In the genomic region with DNA sequence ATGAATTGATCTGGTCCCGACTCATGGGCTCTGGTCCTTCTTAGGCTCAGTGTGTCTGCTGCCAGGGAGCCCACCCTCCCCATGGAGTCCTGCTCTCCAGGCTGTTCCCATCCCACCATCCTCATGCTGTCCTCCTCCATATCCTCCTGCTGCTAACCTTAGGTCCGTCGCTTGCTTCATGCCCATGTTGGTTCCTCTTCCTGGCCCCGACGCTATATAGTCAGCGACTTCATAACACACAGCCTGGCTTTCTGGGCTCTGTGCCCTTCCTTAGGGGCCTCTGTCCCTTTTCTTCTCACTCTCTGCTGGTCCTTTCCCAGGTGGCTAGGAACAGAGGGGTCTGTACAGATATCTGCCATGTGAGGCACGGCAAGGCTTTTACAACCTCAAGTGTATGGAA, we compare ENCODE assay signal across 22 mouse cellular contexts.
DNase-seq lines count a peak whose midpoint lies in the region; ATAC-seq and TF ChIP-seq lines count a peak whose summit lies in the region.
"Had no signal": no experiment of that assay in that cellular context is flagged by ENCODE, and none has a peak within 500 bp of the region (broad histone marks: within the 10 kb centered on the region; RNA-seq: fewer than 3 reads in every experiment).

No protein-coding gene starts in this region.

- no peaks in the 10 kb centered on the region for H3K36me3 ChIP-seq in forebrain, embryonic 15.5 days
- no peaks in the 10 kb centered on the region for H3K36me3 ChIP-seq in forebrain, postnatal 0 days (ENCODE audit: insufficient read depth)
- H3K36me3 ChIP-seq in hindbrain, embryonic 13.5 days = no peaks in the 10 kb centered on the region
- no peaks in the 10 kb centered on the region for H3K36me3 ChIP-seq in hindbrain, embryonic 11.5 days (ENCODE audit: control insufficient read depth, insufficient read depth, low read length)
- no peaks in the 10 kb centered on the region for H3K36me3 ChIP-seq in neural tube, embryonic 14.5 days (ENCODE audit: control insufficient read depth, insufficient read depth, low read length)
- H3K36me3 ChIP-seq: embryonic facial prominence, embryonic 15.5 days; midbrain, embryonic 12.5 days had no signal

- H3K27ac ChIP-seq in forebrain, embryonic 15.5 days (replicated peaks) = 0 out of 2 replicates have a peak overlapping the region, but pooled peaks have one; percentile 19
- H3K27ac ChIP-seq in forebrain, postnatal 0 days (ENCODE audit: low read depth, low read length) = no peak overlapping the region
- H3K27ac ChIP-seq in hindbrain, embryonic 13.5 days = peak overlapping the region; percentile 77; the same call in 1 of the 2 replicates
- H3K27ac ChIP-seq in hindbrain, embryonic 11.5 days (ENCODE audit: low read depth, low read length) = no peak overlapping the region
- H3K27ac ChIP-seq in neural tube, embryonic 14.5 days (ENCODE audit: low read depth, low read length) = peak overlapping the region; percentile 10; the same call in 1 of the 2 replicates
- H3K27ac ChIP-seq: embryonic facial prominence, embryonic 15.5 days; kidney, postnatal 0 days; macrophage; midbrain, embryonic 12.5 days had no signal

- no peak overlapping the region for H3K4me2 ChIP-seq in forebrain, embryonic 15.5 days (replicated peaks)
- H3K4me2 ChIP-seq in forebrain, postnatal 0 days (ENCODE audit: low read depth) = no peak overlapping the region
- H3K4me2 ChIP-seq in hindbrain, embryonic 13.5 days = no peak overlapping the region
- no peak overlapping the region for H3K4me2 ChIP-seq in hindbrain, embryonic 11.5 days (replicated peaks; ENCODE audit: low read depth, low read length)
- no peak overlapping the region; the same call in 1 of the 2 replicates for H3K4me2 ChIP-seq in neural tube, embryonic 14.5 days (ENCODE audit: low read depth, low read length)
- H3K4me2 ChIP-seq: embryonic facial prominence, embryonic 15.5 days; hindbrain, embryonic 14.5 days; liver, embryonic 11.5 days; midbrain, embryonic 12.5 days had no signal

- H3K4me1 ChIP-seq in forebrain, embryonic 15.5 days = peaks cover 31% of the 10 kb centered on the region
- H3K4me1 ChIP-seq in forebrain, postnatal 0 days (ENCODE audit: insufficient read depth) = peaks cover 22% of the 10 kb centered on the region
- H3K4me1 ChIP-seq in hindbrain, embryonic 13.5 days (replicated peaks) = peaks cover 52% of the 10 kb centered on the region
- no peaks in the 10 kb centered on the region for H3K4me1 ChIP-seq in hindbrain, embryonic 11.5 days (replicated peaks; ENCODE audit: control insufficient read depth, insufficient read depth, low read length)
- peaks cover 11% of the 10 kb centered on the region for H3K4me1 ChIP-seq in neural tube, embryonic 14.5 days (ENCODE audit: control insufficient read depth, insufficient read depth, low read length)
- H3K4me1 ChIP-seq: midbrain, embryonic 12.5 days had no signal

- no peak for ATAC-seq in forebrain, embryonic 15.5 days (replicated peaks)
- no peak for ATAC-seq in forebrain, postnatal 0 days
- no peak for ATAC-seq in hindbrain, embryonic 13.5 days (ENCODE audit: low FRiP score)
- ATAC-seq in hindbrain, embryonic 11.5 days (ENCODE audit: low FRiP score) = no peak
- ATAC-seq in granulocyte monocyte progenitor cell, adult 5-6 weeks (replicated peaks; ENCODE audit: poor library complexity, severe bottlenecking) = peak; percentile 57
- no peak for ATAC-seq in neural tube, embryonic 14.5 days (ENCODE audit: low read depth)
- ATAC-seq: inflammation-experienced regulatory T-cells, adult 6 months; liver, postnatal 0 days; lung, postnatal 0 days had no signal

- no peak overlapping the region for H3K9ac ChIP-seq in forebrain, embryonic 15.5 days (replicated peaks)
- no peak overlapping the region for H3K9ac ChIP-seq in forebrain, postnatal 0 days
- H3K9ac ChIP-seq in hindbrain, embryonic 13.5 days = no peak overlapping the region
- no peak overlapping the region for H3K9ac ChIP-seq in hindbrain, embryonic 11.5 days (ENCODE audit: low read depth, low read length)
- H3K9ac ChIP-seq in neural tube, embryonic 14.5 days (replicated peaks; ENCODE audit: low read depth, low read length) = no peak overlapping the region
- H3K9ac ChIP-seq: embryonic facial prominence, embryonic 15.5 days; hindbrain, embryonic 14.5 days; liver, postnatal 0 days; midbrain, embryonic 12.5 days had no signal

- no peak for TF ChIP-seq CTCF in forebrain, postnatal 0 days (IDR thresholded peaks at IDR 0.05; ENCODE audit: low read depth)

- H3K27me3 ChIP-seq in forebrain, embryonic 15.5 days = no peaks in the 10 kb centered on the region
- H3K27me3 ChIP-seq in forebrain, postnatal 0 days (ENCODE audit: insufficient read depth, low read length) = no peaks in the 10 kb centered on the region
- H3K27me3 ChIP-seq in hindbrain, embryonic 13.5 days = no peaks in the 10 kb centered on the region
- H3K27me3 ChIP-seq in hindbrain, embryonic 11.5 days (ENCODE audit: control insufficient read depth, insufficient read depth, low read length) = no peaks in the 10 kb centered on the region
- H3K27me3 ChIP-seq in neural tube, embryonic 14.5 days (ENCODE audit: control insufficient read depth, insufficient read depth, low read length) = no peaks in the 10 kb centered on the region
- H3K27me3 ChIP-seq: embryonic facial prominence, embryonic 15.5 days; midbrain, embryonic 12.5 days had no signal

- 72% methylated on average over 7 of the region's 7 CpGs for WGBS in forebrain, embryonic 15.5 days
- 72% methylated on average over 7 of the region's 7 CpGs for WGBS in forebrain, postnatal 0 days
- 85% methylated on average over 7 of the region's 7 CpGs for WGBS in hindbrain, embryonic 13.5 days
- WGBS in hindbrain, embryonic 11.5 days = 88% methylated on average over 7 of the region's 7 CpGs
- WGBS in neural tube, embryonic 14.5 days = 79% methylated on average over 7 of the region's 7 CpGs

- no peak overlapping the region for H3K4me3 ChIP-seq in forebrain, embryonic 15.5 days
- H3K4me3 ChIP-seq in forebrain, postnatal 0 days (ENCODE audit: low read depth, low read length) = no peak overlapping the region
- H3K4me3 ChIP-seq in hindbrain, embryonic 13.5 days = no peak overlapping the region
- H3K4me3 ChIP-seq in hindbrain, embryonic 11.5 days (ENCODE audit: low read depth, low read length) = no peak overlapping the region
- no peak overlapping the region for H3K4me3 ChIP-seq in neural tube, embryonic 14.5 days (ENCODE audit: low read depth, low read length)
- H3K4me3 ChIP-seq: embryonic facial prominence, embryonic 15.5 days; midbrain, embryonic 12.5 days had no signal

- H3K9me3 ChIP-seq in forebrain, embryonic 15.5 days = no peaks in the 10 kb centered on the region
- no peaks in the 10 kb centered on the region for H3K9me3 ChIP-seq in forebrain, postnatal 0 days (ENCODE audit: low read length)
- no peaks in the 10 kb centered on the region for H3K9me3 ChIP-seq in hindbrain, embryonic 13.5 days
- H3K9me3 ChIP-seq in hindbrain, embryonic 11.5 days (ENCODE audit: control insufficient read depth, low read length) = no peaks in the 10 kb centered on the region
- no peaks in the 10 kb centered on the region for H3K9me3 ChIP-seq in neural tube, embryonic 14.5 days (ENCODE audit: control insufficient read depth, low read length)
- H3K9me3 ChIP-seq: embryonic facial prominence, embryonic 15.5 days; midbrain, embryonic 12.5 days had no signal

- DNase-seq in forebrain, postnatal 0 days = no peak
- DNase-seq in hindbrain, embryonic 11.5 days (ENCODE audit: low spot score) = no peak
- DNase-seq in left cerebral cortex, adult 9 months (ENCODE audit: low spot score in 2 of 2) = no peak
- DNase-seq in frontal cortex, postnatal 36 days (ENCODE audit: low spot score in 2 of 2) = no peak
- DNase-seq: adrenal gland, postnatal 10 days; cerebellum, adult 18-20 months; cerebellum, postnatal 25 days; kidney, adult 18-20 months; liver, postnatal 0 days; thymus, adult 2 months had no signal

Comparison
In these comparisons a context has a peak if more than half of its experiments do, and no peak if none do; other contexts are left out.
1. H3K27ac ChIP-seq: peak in forebrain, embryonic 15.5 days (single experiment), hindbrain, embryonic 13.5 days (single experiment) and neural tube, embryonic 14.5 days (single experiment); none in forebrain, postnatal 0 days (single experiment) and hindbrain, embryonic 11.5 days (single experiment).